Mouse (Mus musculus): ENCODE data around the gene Pigk. TPM values are rescaled to one million over a fixed set of nuclear protein-coding genes. Genes with fewer than 3 reads are reported as not detected.

Pigk gene
- polyA plus RNA-seq, 1 experiment from 2014 or later, result 47.9 TPM

GRCm38 (mm10) chr3:152998901-152999300 is 285.0 kb downstream of the Pigk start:
- WGBS, result 52% methylated on average over 5 of the region's 5 CpGs
- ATAC-seq (ENCODE audit: low FRiP score), result no peak
- H3K27ac ChIP-seq, result no peak overlapping the region

GRCm38 (mm10) chr3:153006893-153007292 is 293.0 kb downstream of the Pigk start:
- Histone ChIP-seq H3K27me3 (no peaks in the 10 kb centered on the region), H3K36me3 (no peaks in the 10 kb centered on the region), H3K27ac (no peak overlapping the region), H3K4me3 (no peak overlapping the region), H3K4me2 (no peak overlapping the region), H3K4me1 (replicated peaks) (no peaks in the 10 kb centered on the region), H3K9ac (no peak overlapping the region), H3K9me3 (no peaks in the 10 kb centered on the region)
- no peak for ATAC-seq (ENCODE audit: low FRiP score)
- WGBS, result 95% methylated on average over 6 of the region's 6 CpGs

More at GRCm38 (mm10) chr3:152998901-152999300, 285.0 kb downstream of the Pigk start:
- Histone ChIP-seq H3K27me3 (no peaks in the 10 kb centered on the region), H3K4me3 (no peak overlapping the region), H3K4me2 (no peak overlapping the region), H3K9me3 (no peaks in the 10 kb centered on the region), H3K9ac (no peak overlapping the region), H3K4me1 (replicated peaks) (no peaks in the 10 kb centered on the region; the same call in 1 of the 2 replicates), H3K36me3 (no peaks in the 10 kb centered on the region)

GRCm38 (mm10) chr3:153016355-153016754 is 302.5 kb downstream of the Pigk start:
- Histone ChIP-seq H3K9ac (no peak overlapping the region), H3K9me3 (no peaks in the 10 kb centered on the region)
- WGBS, result 70% methylated on average over 8 of the region's 8 CpGs

GRCm38 (mm10) chr3:153018051-153018450 is 304.2 kb downstream of the Pigk start:
- Histone ChIP-seq H3K27me3 (no peaks in the 10 kb centered on the region), H3K36me3 (no peaks in the 10 kb centered on the region), H3K9me3 (no peaks in the 10 kb centered on the region), H3K4me2 (no peak overlapping the region), H3K9ac (no peak overlapping the region), H3K27ac (no peak overlapping the region), H3K4me3 (no peak overlapping the region), H3K4me1 (replicated peaks) (no peaks in the 10 kb centered on the region)
- WGBS, result 69% methylated on average over 10 of the region's 10 CpGs
- no peak for ATAC-seq (ENCODE audit: low FRiP score)

More at GRCm38 (mm10) chr3:153016355-153016754, 302.5 kb downstream of the Pigk start:
- no peak overlapping the region for H3K4me3 ChIP-seq
- no peak overlapping the region for H3K4me2 ChIP-seq
- H3K36me3 ChIP-seq, result no peaks in the 10 kb centered on the region
- no peak for ATAC-seq (ENCODE audit: low FRiP score)
- H3K27ac ChIP-seq, result no peak overlapping the region
- H3K27me3 ChIP-seq, result no peaks in the 10 kb centered on the region
- H3K4me1 ChIP-seq (replicated peaks), result no peaks in the 10 kb centered on the region

GRCm38 (mm10) chr3:153024016-153024415 is 310.1 kb downstream of the Pigk start:
- H3K4me1 ChIP-seq (replicated peaks), result 0 out of 2 replicates have a peak, but pooled peaks cover 6% of the 10 kb centered on the region
- H3K27ac ChIP-seq, result no peak overlapping the region
- no peak overlapping the region for H3K4me2 ChIP-seq
- no peak overlapping the region for H3K9ac ChIP-seq
- no peak for ATAC-seq (ENCODE audit: low FRiP score)
- 74% methylated on average over 11 of the region's 11 CpGs for WGBS
- H3K4me3 ChIP-seq, result no peak overlapping the region
- H3K27me3 ChIP-seq, result no peaks in the 10 kb centered on the region
- no peaks in the 10 kb centered on the region for H3K36me3 ChIP-seq
- no peaks in the 10 kb centered on the region for H3K9me3 ChIP-seq

Other genes with a start within 250 kb of the Pigk start
- gene Ak5, start 45.7 kb upstream of the Pigk start, polyA plus RNA-seq (2015; fragmentation: Nextera tagmentation; extraction: Ambion mirVana), result 5.6 and 7.0 TPM in 2 replicates

Data from hindbrain, embryonic 13.5 days (tissue).